Mouse (Mus musculus) gastrocnemius, adult 18-20 months (tissue): ENCODE data around the gene Rlbp1. TPM values are rescaled to one million over a fixed set of nuclear protein-coding genes. Genes with fewer than 3 reads are reported as not detected.

Experiments used
- DNase-seq: peaks from one replicate; pipeline ENCODE4 v3.0.0; 2021; ENCODE audit warnings: low spot score
- total RNA-seq, 2 experiments: library from RNA; stranded (reverse); gene quantifications; 2 replicates each; pipeline ENCODE4 v1.2.3; 2021

Rlbp1 gene
- total RNA-seq, 2 experiments from 2014 or later: not detected

DNA sequence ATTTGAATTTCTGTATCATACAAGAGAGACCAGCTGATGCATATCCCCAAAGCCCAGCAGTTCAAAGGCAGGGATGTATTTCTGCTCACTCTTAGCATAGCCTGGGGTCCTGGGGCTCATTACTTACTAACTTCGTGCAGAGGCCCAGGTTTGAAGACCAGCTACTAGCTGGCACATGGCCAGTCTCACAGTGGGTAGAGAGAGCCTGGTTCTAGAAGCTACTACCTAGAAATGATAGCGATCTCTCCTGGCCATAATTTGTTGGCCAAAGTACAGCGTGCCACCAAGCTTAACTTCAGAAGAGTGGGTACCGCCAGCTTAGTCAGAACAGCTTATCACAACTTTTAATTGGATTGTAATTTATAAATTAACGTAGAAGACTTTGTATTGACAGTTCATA, 58.1 kb downstream of the Rlbp1 start:
- no peak for DNase-seq

Other genes starting within 250 kb of the Rlbp1 start
- gene Mfge8, start 238.0 kb downstream of the Rlbp1 start, total RNA-seq: 10 to 100 TPM; 36.8 to 51.1 TPM
- gene Abhd2, start 113.8 kb downstream of the Rlbp1 start, total RNA-seq: 1 to 10 TPM; 3.8 to 4.7 TPM
- gene Fanci, start 4.9 kb upstream of the Rlbp1 start, total RNA-seq: not detected
- 10 to 100 TPM; 30.8 to 31.4 TPM for gene Polg, start 79.3 kb upstream of the Rlbp1 start, total RNA-seq
- gene Rhcg, start 230.6 kb upstream of the Rlbp1 start, total RNA-seq: not detected